In genomic region chr1:180332076-180332927, GRCm38 (mm10) we compare ENCODE assay signal across 8 mouse cellular contexts. TPM values are rescaled to one million over a fixed set of nuclear protein-coding genes. Genes with fewer than 3 reads are reported as not detected.
DNase-seq lines count a peak whose midpoint lies in the region; ATAC-seq and TF ChIP-seq lines count a peak whose summit lies in the region.

No protein-coding gene starts in this region.

- peaks cover 6% of the 10 kb centered on the region; the same call in 1 of the 2 replicates for H3K36me3 ChIP-seq in forebrain, embryonic 10.5 days (replicated peaks)
- no peaks in the 10 kb centered on the region for H3K36me3 ChIP-seq in hindbrain, postnatal 0 days (ENCODE audit: insufficient read depth, low read length)
- H3K36me3 ChIP-seq in limb, embryonic 12.5 days: peaks cover 24% of the 10 kb centered on the region
- H3K36me3 ChIP-seq in neural tube, embryonic 12.5 days: no peaks in the 10 kb centered on the region

- H3K4me1 ChIP-seq in bone marrow, adult 2 months (ENCODE audit: control insufficient read depth, insufficient read depth, low read length): peaks cover 3% of the 10 kb centered on the region; the same call in 1 of the 2 replicates
- H3K4me1 ChIP-seq in forebrain, embryonic 10.5 days: peaks cover 61% of the 10 kb centered on the region
- H3K4me1 ChIP-seq in hindbrain, postnatal 0 days (ENCODE audit: insufficient read depth, low read length): peaks cover 25% of the 10 kb centered on the region
- H3K4me1 ChIP-seq in limb, embryonic 12.5 days (replicated peaks): peaks cover 66% of the 10 kb centered on the region
- peaks cover 31% of the 10 kb centered on the region for H3K4me1 ChIP-seq in neural tube, embryonic 12.5 days

- no peak for TF ChIP-seq CTCF in bone marrow, adult 2 months (IDR thresholded peaks at IDR 0.05; ENCODE audit: control insufficient read depth, insufficient read depth, low read length)
- TF ChIP-seq CTCF in hindbrain, postnatal 0 days (IDR thresholded peaks at IDR 0.05; ENCODE audit: low read depth): no peak

- H3K9me3 ChIP-seq in forebrain, embryonic 10.5 days: no peaks in the 10 kb centered on the region
- no peaks in the 10 kb centered on the region for H3K9me3 ChIP-seq in hindbrain, postnatal 0 days (ENCODE audit: low read length)
- H3K9me3 ChIP-seq in limb, embryonic 12.5 days: no peaks in the 10 kb centered on the region
- H3K9me3 ChIP-seq in neural tube, embryonic 12.5 days: no peaks in the 10 kb centered on the region

- WGBS in bone marrow, adult 2 months: 18% methylated on average over 72 of the region's 72 CpGs
- WGBS in forebrain, embryonic 10.5 days: under 1% methylated on average over 72 of the region's 72 CpGs
- WGBS in hindbrain, postnatal 0 days: 1% methylated on average over 70 of the region's 72 CpGs
- 2% methylated on average over 71 of the region's 72 CpGs for whole genome bisulfite sequencing in limb, embryonic 12.5 days
- WGBS in neural tube, embryonic 12.5 days: 1% methylated on average over 69 of the region's 72 CpGs

- peak overlapping the region; percentile 93 for H3K27ac ChIP-seq in bone marrow, adult 2 months (ENCODE audit: control insufficient read depth, insufficient read depth, low read depth, low read length, poor library complexity)
- peak overlapping the region; percentile 87 for H3K27ac ChIP-seq in forebrain, embryonic 10.5 days
- H3K27ac ChIP-seq in hindbrain, postnatal 0 days: peak overlapping the region; percentile 82; the same call in 1 of the 2 replicates
- peak overlapping the region; percentile 95 for H3K27ac ChIP-seq in limb, embryonic 12.5 days
- no peak overlapping the region for H3K27ac ChIP-seq in neural tube, embryonic 12.5 days

- H3K4me3 ChIP-seq in bone marrow, adult 2 months (replicated peaks; ENCODE audit: control insufficient read depth, low read depth, low read length): peak overlapping the region; percentile 86
- peak overlapping the region; percentile 69 for H3K4me3 ChIP-seq in forebrain, embryonic 10.5 days
- H3K4me3 ChIP-seq in hindbrain, postnatal 0 days (ENCODE audit: low read length): peak overlapping the region; percentile 63
- H3K4me3 ChIP-seq in limb, embryonic 12.5 days (replicated peaks): peak overlapping the region; percentile 75
- peak overlapping the region; percentile 58 for H3K4me3 ChIP-seq in neural tube, embryonic 12.5 days

- no peak for TF ChIP-seq POLR2A in bone marrow, adult 2 months (IDR thresholded peaks at IDR 0.05; ENCODE audit: borderline replicate concordance, control insufficient read depth, low read depth, low read length)

- peak; percentile 59 for DNase-seq in kidney, adult 18-20 months
- DNase-seq in kidney, adult 11 months: no peak
- peak; percentile 57 for DNase-seq in forebrain, embryonic 10.5 days (ENCODE audit: extremely low spot score, low spot score)
- DNase-seq in hindbrain, postnatal 0 days (ENCODE audit: low spot score): peak; percentile 45
- DNase-seq in thymus, postnatal 36 days: peak; percentile 64 to 74

- peak; percentile 50 for ATAC-seq in hindbrain, postnatal 0 days
- ATAC-seq in limb, embryonic 12.5 days (ENCODE audit: insufficient number of reproducible peaks, insufficient read depth, low FRiP score, low TSS enrichment, low read depth): no peak
- peak; percentile 64 for ATAC-seq in neural tube, embryonic 12.5 days (ENCODE audit: low FRiP score, low read depth)

- peak overlapping the region; percentile 76 for H3K9ac ChIP-seq in hindbrain, postnatal 0 days (replicated peaks; ENCODE audit: low read length)
- peak overlapping the region; percentile 91 for H3K9ac ChIP-seq in limb, embryonic 12.5 days (replicated peaks)
- peak overlapping the region; percentile 72 for H3K9ac ChIP-seq in neural tube, embryonic 12.5 days

- H3K4me2 ChIP-seq in hindbrain, postnatal 0 days (ENCODE audit: low read depth, low read length): peak overlapping the region; percentile 100
- H3K4me2 ChIP-seq in limb, embryonic 12.5 days: peak overlapping the region; percentile 100
- peak overlapping the region; percentile 99 for H3K4me2 ChIP-seq in neural tube, embryonic 12.5 days (replicated peaks)

- peaks cover 69% of the 10 kb centered on the region for H3K27me3 ChIP-seq in forebrain, embryonic 10.5 days (ENCODE audit: poor library complexity, severe bottlenecking)
- H3K27me3 ChIP-seq in hindbrain, postnatal 0 days (ENCODE audit: insufficient read depth, low read length): no peaks in the 10 kb centered on the region
- H3K27me3 ChIP-seq in limb, embryonic 12.5 days: peaks cover 13% of the 10 kb centered on the region; the same call in 1 of the 2 replicates
- H3K27me3 ChIP-seq in neural tube, embryonic 12.5 days (replicated peaks): peaks cover 29% of the 10 kb centered on the region

RNA-seq across cellular contexts. Expression of gene Itpkb, which starts 2.0 kb away (rescaled TPM):
- polyA plus RNA-seq in bone marrow, adult 2 months (2011; ENCODE audit: insufficient read depth, insufficient read length, low replicate concordance, missing spikeins): 11.4 and 18.1 TPM in 2 replicates
- polyA plus RNA-seq in forebrain, embryonic 10.5 days (2016; fragmentation: Nextera tagmentation; extraction: Ambion mirVana): 2.5 and 2.8 TPM in 2 replicates
- total RNA-seq in hindbrain, postnatal 0 days (2014; rRNA removed): 16.9 and 19.0 TPM in 2 replicates
- 4.1 and 4.8 TPM in 2 replicates for polyA plus RNA-seq in hindbrain, postnatal 0 days (2015; fragmentation: Nextera tagmentation; extraction: Ambion mirVana)
- polyA plus RNA-seq in limb, embryonic 12.5 days (2016; fragmentation: Nextera tagmentation; extraction: Ambion mirVana): 13.9 and 14.5 TPM in 2 replicates
- 5.4 and 5.5 TPM in 2 replicates for polyA plus RNA-seq in neural tube, embryonic 12.5 days (2016; fragmentation: Nextera tagmentation; extraction: Ambion mirVana)
